In genomic region chr6:71871396-71871795, GRCm38 (mm10) we compare ENCODE assay signal across 20 mouse cellular contexts. TPM values are rescaled to one million over a fixed set of nuclear protein-coding genes. Genes with fewer than 3 reads are reported as not detected.
DNase-seq lines count a peak whose midpoint lies in the region; ATAC-seq lines count a peak whose summit lies in the region.
"Had no signal": no experiment of that assay in that cellular context is flagged by ENCODE, and none has a peak within 500 bp of the region (broad histone marks: within the 10 kb centered on the region; RNA-seq: fewer than 3 reads in every experiment).

No protein-coding gene starts in this region.

- peak; percentile 39 for DNase-seq in CD4-positive, CD25-positive, alpha-beta regulatory T cell, adult 2 months (ENCODE audit: low read depth, low spot score)
- peak; percentile 44 for DNase-seq in naive thymus-derived CD4-positive, alpha-beta T cell, adult 2 months (ENCODE audit: low read depth)
- DNase-seq in thymus, postnatal 36 days = peak; percentile 10 to 49
- no peak for DNase-seq in layer of hippocampus, adult 9-11 months
- DNase-seq in cerebellum, adult 9-11 months = no peak
- DNase-seq in cerebellum, postnatal 25 days = no peak
- DNase-seq: adrenal gland, postnatal 25 days; cerebellum, adult 18-20 months; cerebellum, postnatal 36 days; gastrocnemius, postnatal 25 days; heart, adult 11 months; kidney, adult 18-20 months; kidney, postnatal 36 days; left cerebral cortex, postnatal 4 days; liver, embryonic 13.5 days; lung, adult 18-20 months had no signal

- peak; percentile 78 for ATAC-seq in activated CD4-positive, CD25-positive, alpha-beta regulatory T cell, adult 4 months
- ATAC-seq: forebrain, embryonic 13.5 days; lung, postnatal 0 days; midbrain, embryonic 16.5 days had no signal

RNA-seq across cellular contexts. Expression of gene Ptcd3, which starts 37.2 kb away (rescaled TPM):
- polyA plus RNA-seq in activated CD4-positive, CD25-positive, alpha-beta regulatory T cell, adult 4 months (2017; shearing (Covaris generic)) = 10 to 100 TPM; 67.5 to 69.8 TPM

RNA-seq across cellular contexts. Expression of gene Polr1a, which starts 37.5 kb away (rescaled TPM):
- 10 to 100 TPM; 17.5 to 24.8 TPM for polyA plus RNA-seq in activated CD4-positive, CD25-positive, alpha-beta regulatory T cell, adult 4 months (2017; shearing (Covaris generic))

RNA-seq across cellular contexts. Expression of gene Immt, which starts 40.3 kb away (rescaled TPM):
- polyA plus RNA-seq in activated CD4-positive, CD25-positive, alpha-beta regulatory T cell, adult 4 months (2017; shearing (Covaris generic)) = 100 to 1,000 TPM; 110 to 119 TPM

RNA-seq across cellular contexts. Expression of gene Mrpl35, which starts 44.6 kb away (rescaled TPM):
- 10 to 100 TPM; 66.2 to 66.4 TPM for polyA plus RNA-seq in activated CD4-positive, CD25-positive, alpha-beta regulatory T cell, adult 4 months (2017; shearing (Covaris generic))

Comparison
In these comparisons a context has a peak if more than half of its experiments do, and no peak if none do; other contexts are left out.
1. DNase-seq: peak in CD4-positive, CD25-positive, alpha-beta regulatory T cell, adult 2 months (single experiment), naive thymus-derived CD4-positive, alpha-beta T cell, adult 2 months (single experiment) and thymus, postnatal 36 days (2 of 2); none in layer of hippocampus, adult 9-11 months (single experiment), cerebellum, adult 9-11 months (single experiment) and cerebellum, postnatal 25 days (0 of 2).